Mouse (Mus musculus): ENCODE measurements around the gene Galnt14.

Galnt14 gene

DNA sequence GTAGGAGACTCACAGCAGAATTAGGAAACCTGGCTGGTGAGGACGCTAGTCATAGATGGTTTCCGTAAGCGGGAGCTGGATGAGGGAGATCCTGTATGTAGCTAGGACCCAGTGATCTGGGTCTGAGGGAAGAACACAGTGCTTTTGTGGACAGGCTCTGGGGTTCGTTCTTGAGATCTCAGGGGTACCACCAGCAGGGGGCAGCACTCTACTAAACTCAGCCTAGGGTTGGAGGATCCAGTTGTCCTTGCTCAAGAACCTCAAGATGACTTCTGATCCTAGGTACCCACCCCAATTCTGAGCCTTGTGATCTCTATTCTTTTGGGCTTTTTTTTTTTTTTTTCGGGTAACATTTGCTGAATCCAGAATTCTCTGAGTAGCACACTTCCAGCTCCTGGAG, 137.8 kb downstream of the Galnt14 start:
- DNase-seq (ENCODE audit: low read depth, low spot score): no peak

DNA sequence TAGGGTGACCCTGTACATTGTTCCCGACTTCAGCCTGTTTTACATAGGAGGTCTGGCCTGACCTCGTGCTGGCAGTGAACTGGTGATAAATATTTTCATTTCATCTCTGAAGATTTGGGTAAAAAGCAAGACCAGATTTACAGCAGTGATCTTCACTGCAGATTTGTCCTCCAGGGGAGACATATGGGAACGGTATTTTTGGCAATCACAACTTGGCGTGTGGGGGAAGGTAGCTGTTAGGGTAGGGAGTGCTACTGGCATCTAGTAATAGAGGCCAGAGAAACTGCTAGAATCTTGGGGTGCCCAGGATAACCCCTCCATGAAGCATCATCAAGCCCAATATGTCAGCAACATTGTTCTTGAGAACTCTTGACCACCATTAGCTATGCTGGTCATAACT, 138.3 kb downstream of the Galnt14 start:
- DNase-seq (ENCODE audit: low read depth, low spot score): no peak

DNA sequence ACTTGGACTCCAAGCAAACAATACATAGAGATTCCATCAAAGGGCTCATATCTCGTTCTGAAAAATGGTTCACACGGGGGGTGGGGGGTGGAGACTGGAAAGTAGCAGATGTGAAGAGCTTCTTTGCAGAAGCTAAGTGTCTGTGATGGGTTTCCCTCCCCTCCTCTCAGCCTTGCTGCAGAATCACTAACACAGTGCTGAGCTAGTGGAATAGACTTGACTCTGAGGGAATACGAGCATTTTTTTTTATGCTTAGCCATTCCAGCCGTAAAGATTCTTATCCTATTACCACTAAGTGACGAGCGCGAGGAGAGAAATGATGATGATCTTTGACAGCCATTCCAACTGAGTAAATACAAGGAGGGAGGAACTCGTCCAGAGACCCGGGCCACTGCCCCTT, 142.0 kb downstream of the Galnt14 start:
- DNase-seq (ENCODE audit: low read depth, low spot score): no peak

DNA sequence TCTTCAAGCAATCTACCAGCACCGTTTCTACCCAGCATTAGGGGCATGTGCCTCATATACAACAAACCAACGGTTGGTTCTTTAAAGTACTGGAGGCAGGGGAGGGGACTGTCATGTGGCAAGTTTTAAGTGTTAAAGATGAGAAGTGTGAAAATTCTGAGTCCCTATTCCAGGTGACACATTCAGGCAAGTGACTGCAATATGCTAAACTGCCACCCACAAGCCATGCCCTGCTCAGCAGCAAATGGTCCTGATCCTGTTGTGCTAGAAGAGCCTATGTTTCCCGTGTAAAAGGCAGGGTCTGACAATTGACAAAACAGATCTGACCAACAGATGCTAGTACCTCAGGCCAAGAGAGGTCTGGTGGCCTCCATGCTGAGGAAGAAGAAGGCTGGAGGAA, 149.1 kb downstream of the Galnt14 start:
- no peak for DNase-seq (ENCODE audit: low read depth, low spot score)

DNA sequence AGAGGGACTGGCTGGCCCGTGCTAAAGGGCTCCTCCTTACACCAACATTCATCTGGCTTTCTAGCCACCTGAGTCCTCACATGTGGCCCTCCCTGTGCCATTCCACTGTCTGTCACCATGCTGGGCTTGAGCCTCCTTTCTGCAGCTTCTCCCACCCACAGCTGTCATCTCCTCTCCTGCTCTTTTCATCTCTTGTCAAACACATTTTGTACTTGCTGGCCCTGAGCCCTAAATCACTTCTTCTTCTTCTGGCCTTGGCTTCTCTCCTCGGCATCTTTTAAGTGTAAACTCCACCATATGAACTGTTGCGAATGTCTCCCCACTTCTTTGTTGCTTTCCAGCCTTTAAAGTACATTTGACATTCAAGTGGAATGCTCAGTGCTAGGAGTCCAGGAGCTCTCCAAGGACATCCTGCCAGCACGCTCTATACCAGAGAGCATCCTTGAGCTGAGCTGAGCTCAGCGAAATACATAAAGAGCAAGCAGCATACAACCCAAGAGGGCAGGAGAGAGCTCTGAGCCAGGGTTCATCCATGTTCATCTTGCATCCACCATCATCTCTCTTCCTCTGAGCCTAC, 150.0 kb downstream of the Galnt14 start:
- peak; percentile 37 for DNase-seq (ENCODE audit: low read depth, low spot score)

DNA sequence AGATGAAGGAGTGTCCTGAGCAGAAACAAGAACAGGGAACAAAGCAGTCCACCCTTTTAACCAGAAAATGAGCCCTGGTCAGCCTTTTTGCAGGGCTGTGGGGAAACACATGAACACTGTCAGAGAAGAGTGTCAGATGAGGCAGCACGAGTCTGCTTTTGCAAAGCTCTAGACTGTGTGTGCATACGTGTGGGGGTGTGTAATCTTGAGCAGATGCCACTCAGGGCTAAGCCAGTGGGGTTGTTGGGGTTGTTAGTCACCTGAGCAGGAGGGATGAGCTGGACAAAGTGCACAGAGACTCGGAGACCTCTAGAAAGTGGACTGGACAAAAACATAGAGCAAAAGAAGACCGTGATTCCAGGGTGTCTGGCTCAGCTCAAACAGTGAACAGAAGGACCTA, 150.8 kb downstream of the Galnt14 start:
- no peak for DNase-seq (ENCODE audit: low read depth, low spot score)

DNA sequence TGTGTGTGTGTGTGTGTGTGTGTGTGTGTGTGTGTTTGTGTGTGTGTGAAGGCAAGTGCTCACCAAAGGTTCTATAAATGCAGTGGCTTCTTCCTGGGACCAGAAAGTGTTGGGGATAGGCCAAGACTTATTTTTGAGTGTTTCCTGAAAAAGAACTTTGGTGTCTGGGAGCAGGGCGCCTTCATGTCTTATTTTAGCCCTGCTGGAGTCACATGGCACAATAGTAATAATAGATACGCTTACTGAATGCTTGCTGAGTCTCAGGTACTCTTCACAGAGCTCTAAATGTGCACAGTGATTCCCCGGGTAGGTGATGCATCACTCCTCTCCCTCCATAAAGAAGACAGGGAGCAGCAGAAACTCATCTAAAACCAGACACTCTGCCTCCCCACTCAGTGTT, 153.2 kb downstream of the Galnt14 start:
- no peak for DNase-seq (ENCODE audit: low read depth, low spot score)

DNA sequence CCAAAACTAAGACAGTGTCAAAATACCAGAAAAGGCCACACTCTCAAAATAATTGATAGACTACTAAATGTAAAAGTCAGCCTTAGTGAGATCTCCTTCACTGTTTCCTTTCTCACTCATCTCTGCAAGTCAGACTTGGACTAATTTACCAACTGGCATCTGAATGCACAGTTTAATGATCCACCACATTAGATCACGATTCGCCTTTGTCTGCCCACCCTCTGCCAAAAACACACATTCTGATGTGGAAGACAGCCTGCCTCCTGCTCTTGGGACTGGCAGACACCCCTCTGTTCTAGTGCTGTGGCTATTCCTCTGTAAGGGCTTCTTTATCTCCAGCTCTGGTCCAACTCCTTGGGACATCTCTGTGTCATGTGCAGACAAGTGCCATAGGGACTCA, 153.8 kb downstream of the Galnt14 start:
- DNase-seq (ENCODE audit: low read depth, low spot score): no peak

DNA sequence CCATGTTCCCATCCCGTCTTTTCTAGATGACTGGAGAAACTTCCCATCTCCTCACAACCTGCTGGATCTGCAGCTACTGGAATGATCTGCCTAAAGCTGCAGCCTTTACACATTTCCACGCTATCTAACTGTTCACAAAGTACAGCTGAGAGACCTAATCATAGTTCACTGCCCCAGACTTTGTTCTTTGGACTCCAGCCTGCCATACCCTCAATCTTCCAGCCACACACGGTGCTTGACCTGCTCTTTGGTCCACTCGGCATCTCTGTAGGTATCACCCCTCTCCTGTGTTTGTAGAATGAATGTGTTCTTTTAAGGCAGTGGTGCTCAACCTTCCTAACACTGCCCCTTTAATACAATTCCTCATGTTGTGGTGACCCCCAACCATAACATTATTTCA, 155.6 kb downstream of the Galnt14 start:
- DNase-seq (ENCODE audit: low read depth, low spot score): no peak

DNA sequence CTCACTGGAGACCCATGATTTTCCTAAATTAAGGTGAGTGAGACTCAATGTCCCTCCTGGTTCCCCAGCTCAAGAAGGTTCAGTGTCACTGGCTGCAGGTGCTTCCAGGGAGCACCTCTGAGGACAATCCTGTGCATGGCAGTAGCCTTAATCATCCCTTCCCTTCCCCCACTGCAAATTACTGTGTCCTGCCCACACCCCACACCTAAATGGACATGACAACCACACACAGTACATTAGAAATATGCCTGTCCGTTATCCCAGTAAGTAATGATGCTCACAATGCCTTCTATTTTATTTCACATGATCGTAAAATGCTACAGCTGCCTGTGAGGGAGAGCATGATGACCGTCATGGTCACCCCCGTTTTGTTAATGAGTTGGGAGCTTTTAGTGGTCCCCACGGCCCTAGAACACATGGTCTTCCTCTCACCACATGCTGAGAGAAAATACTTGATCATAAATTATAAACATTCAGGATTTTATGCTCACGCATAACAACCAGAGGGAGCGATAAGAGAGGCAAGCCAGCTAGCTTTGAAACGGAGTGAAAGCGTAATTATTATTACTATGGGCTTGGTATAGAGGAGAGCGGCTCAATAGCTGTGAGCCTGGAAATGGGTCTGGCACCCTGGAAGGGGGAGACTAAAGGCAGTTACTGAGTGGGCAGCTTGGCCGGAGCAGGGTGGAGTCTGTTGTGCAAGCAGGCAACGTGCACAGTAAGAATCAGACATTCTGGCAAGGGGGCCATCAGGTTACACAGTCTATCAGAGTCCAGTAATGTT, 161.3 kb downstream of the Galnt14 start:
- DNase-seq (ENCODE audit: low read depth, low spot score): no peak

DNA sequence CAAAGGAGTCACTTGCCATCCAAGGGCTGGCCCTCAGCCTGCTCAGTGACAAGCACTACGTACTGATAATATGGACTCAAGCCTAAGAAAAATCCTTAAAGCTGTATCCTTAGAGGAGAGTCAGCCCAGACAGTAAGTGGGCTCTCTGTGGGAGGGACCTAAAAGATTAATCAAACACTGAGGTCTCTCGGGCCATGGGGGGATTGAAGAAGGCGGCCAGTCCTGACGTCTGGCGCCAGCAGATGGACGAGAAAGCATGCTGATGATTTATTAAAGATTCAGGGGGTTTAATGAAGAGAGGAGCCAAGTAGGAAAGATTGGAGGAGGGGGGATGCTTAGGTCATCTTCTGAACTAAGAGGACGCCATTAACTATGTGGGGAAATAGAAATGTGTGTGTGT, 162.1 kb downstream of the Galnt14 start:
- DNase-seq (ENCODE audit: low read depth, low spot score): no peak

DNA sequence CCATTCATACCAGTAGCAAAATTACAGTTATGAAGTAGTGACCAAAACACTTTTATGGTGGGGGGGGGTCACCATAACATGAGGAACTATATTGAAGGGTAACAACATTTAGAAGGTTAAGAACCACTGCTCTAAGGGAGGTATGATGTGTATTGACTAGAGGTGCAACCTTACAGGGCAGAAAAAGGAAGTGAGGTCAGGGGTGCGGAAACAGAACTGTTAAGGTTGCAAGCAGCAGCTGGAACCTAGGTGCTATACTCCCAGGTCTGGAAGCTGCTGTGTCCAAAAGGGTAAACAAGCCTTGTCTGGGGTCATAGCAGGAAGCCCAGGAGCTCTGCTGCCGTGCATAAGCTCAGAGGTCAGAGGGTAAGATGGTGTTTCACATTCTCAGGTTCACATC, 162.8 kb downstream of the Galnt14 start:
- no peak for DNase-seq (ENCODE audit: low read depth, low spot score)

DNA sequence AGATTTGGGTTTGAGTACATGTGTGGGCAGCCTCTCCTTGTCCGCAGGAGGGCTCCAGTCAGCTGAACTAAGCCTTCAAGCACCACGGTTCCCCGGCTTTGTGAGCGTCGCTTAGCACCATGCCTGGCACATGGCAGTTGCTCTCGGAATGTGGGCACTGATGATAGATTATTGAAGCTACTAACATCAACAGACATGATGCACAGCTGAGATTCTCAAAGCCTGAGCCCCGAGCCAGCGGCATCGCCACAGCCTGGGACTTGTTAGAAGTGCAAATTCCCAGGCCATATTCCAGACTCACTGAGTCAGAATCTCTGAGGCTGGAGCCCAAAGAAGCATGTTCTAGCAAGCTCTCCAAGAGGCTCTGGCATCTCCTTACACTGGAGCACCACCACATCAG, 168.3 kb downstream of the Galnt14 start:
- no peak for DNase-seq (ENCODE audit: low read depth, low spot score)

DNA sequence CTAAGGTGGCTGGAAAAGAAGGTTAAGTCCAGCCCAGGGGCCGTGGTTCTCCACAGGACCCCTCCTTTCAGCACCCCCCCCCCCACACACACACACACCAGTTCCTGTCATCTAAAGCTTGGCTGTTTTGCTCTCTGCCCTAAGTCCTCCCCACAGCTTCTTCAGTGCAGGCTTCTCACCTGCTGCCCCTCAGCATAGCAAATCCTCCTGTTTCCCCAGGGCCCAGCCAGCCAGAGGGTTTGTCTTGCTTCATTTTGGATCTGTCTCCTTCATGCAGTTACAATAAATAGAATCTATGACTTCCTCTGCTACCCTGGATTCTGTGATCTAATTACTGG, 169.1 kb downstream of the Galnt14 start:
- no peak for DNase-seq (ENCODE audit: low read depth, low spot score)

DNA sequence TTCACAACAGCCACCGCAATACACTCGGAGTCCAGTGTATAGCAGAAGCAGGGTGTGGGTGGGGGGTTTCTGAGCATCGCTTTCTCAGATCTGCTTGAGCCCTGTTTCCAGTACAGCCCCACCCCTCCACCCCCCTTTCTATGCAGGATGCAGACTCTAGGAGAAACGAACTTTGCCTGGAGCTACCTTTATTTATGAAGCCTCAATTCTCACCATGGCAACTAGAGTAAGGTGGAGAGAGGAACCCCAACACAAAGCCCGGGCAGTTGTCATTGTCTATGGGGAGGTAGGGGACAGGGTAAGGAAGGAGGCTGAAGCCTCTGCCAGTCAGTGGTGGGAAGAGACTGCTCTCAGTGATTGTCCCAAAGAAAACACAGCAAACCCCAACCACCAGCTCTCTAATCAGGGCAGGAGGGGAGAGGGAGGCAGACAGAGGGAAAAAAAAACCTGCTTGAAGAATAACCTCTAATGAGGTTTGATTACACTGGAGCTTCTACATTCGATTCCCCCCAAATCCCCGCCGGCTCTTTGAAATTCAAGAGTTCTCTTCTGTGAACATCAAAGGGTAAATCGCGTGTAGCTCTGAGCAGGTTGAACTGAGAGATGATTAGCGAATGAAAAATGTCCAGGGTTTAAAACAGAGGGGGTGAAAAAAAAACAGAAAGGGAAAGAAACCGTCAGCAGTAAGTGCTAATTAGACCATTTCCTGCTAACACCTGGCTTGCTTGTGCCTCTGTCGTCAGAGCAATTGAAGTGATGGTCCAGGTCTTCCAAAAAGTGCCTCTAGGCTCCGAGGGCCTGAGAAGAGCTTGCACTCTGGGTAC, 169.6 kb downstream of the Galnt14 start:
- no peak for DNase-seq (ENCODE audit: low read depth, low spot score)

DNA sequence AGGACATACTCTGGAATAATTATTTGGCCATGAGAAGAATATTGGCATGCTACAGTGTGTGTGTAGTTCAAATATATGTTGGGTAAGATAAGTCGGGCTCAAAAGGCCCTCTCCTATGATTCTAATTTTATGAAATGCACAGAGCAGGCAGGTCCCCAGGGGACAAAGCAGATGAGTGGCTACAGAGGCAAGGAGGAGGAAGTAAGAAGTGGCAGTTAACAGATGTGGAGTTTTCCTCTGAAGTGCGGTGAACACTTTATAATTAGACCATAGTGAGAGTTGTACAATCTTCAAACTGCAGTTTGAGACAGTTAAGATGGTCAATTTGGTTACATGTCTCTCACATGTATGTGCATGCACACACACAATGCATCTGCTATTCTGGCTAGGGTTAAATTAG, 178.4 kb downstream of the Galnt14 start:
- DNase-seq (ENCODE audit: low read depth, low spot score): no peak

DNA sequence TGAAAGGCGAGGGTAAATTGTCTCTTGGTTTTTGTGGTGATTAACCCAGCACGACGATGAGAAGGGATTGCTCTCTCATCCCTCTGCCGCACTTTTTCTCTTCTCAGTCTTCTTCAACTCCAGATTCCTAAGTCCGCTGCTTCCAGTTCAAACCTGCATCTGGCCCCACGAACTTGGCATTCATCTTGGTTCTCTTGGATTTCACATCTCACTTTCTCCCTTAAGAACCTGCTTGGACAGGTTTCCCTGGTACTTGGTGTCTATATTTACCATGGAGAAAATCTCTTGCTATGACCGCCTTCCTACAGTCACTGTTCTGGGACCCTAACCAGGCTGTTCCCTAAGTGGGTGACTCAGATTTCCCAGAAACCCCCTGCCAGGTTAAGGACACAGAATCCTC, 188.1 kb downstream of the Galnt14 start:
- no peak for DNase-seq (ENCODE audit: low read depth, low spot score)

DNA sequence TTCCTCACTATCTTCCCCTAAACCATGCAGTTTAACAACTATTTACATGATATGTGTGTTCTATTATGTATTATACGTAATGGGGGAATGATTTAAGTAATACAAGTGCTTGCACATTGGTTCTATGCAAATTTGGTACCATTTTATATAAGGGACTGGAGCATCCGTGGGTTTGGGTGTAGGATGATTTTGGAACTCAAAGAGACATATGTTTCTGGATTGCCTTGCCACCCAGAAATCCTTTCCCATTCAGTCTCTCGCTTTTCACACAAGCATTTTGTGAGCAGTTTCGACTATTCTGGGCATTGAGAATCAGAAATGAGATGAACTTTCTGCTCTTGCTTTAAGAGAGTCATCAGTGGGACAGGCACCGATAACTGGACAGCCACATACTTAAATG, 190.9 kb downstream of the Galnt14 start:
- DNase-seq (ENCODE audit: low read depth, low spot score): no peak

DNA sequence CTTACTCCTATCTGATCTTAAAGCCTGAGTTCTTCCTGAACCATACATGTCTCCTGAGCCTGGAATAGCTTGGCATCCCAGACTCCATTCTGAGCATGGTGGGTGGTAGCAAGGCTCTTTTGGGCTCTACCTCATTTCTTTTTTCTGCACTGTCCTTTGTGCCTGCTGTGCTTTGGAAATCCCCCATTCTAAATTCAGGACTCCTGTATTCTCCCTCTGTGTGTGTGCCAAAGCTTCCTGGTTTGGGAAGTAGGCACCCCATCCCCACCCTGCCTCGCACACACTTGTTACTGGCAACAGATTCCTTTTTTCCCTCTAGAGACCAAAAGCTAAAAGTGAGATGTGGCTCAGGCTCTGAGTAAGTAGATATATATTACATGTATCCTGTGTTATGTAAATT, 191.9 kb downstream of the Galnt14 start:
- DNase-seq (ENCODE audit: low read depth, low spot score): no peak

DNA sequence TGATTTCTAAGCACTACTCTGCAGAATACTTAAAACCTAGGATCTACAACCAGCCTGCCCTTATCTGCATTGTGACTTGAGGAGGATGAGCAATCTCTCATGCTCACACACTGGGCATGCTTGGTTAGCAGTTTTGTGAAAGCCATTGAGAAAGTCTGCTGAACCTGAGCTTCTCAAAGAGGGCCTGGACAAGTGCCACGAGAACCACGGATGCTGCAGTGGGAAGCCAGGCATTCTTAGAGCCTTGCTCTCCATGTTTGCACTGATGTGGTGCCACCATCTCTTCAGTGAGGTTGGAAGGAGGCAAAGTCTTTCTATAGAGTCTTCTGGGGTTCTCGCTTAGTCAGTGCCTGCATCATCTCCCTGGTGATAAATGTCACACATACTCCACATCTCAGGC, 194.7 kb downstream of the Galnt14 start:
- no peak for DNase-seq (ENCODE audit: low read depth, low spot score)

DNA sequence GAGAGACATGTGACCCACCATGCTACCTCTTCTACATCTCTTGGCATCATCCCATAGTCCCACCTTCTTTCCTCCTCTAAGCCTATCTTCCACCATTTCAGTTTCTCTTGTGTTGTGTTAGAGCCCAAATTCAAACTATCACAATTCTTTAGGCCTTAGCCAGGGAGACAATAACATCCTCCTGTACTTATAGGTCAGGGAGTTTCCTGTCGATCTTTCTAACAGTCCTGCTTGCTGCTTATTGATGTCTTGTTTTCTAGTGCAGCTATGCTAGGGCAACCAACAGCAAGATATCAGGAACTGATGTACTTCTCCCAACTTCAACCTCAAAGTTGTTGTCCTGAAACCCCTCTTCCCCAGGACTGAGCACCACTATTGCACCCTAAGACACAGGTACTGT, 195.4 kb downstream of the Galnt14 start:
- DNase-seq (ENCODE audit: low read depth, low spot score): no peak

DNA sequence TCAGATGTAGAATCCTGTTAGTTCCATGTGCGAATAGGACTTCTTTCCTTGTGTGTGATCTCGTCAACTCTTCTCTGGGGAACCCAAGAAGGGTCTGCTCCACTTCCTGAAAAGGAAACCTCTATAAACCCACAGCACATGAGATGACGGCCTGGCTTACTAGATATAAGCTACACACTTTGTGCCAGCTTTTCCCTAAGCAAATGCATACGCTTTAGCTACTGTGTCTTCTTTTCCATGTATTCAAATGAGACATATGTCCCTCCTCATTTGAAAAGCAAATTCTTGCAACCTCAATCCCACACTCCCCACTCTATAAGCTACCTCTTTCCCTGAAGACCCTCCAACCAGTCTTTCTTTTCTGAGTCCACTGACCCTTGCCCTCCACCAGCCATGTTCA, 196.0 kb downstream of the Galnt14 start:
- DNase-seq (ENCODE audit: low read depth, low spot score): no peak

DNA sequence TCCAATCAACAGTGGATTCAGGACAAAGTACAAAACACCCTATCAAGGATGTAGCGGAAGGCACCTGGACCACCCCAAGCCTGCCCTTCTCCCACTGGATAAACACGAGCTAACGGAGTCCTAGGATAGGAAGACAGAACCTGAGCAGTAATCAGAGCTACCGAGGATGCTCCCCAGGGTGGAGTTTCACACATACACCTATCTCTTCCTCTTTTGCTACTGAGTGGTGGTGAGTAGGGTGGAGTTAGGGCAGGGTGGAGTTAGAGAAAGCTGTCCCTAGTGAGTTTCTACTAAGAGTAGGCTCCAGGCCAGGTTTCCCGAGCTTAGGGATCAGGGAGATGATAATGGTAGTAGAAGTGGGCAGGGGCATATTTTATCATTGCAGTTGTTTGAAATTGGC, 197.4 kb downstream of the Galnt14 start:
- DNase-seq (ENCODE audit: low read depth, low spot score): no peak
